12 mouse cellular contexts compared by ENCODE assay signal in the genomic region with DNA sequence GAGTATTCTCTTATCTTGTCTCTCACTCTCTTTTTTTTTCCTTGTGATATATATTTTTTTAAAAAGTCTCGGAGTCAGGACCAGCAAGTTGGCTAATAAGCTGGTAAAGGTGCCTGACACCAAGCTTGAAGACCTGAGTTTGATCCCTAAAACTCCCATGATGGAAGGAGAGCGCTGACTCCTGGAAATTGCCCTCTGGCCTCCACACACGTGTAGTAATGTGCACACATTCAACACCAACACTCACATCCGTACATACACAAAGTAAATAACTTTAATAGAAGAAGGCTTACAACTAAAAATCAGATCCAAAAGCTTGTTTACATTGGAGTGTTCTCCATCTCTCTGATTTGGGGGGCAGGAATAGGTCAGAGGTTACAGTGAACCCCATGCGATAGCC. TPM values are rescaled to one million over a fixed set of nuclear protein-coding genes. Genes with fewer than 3 reads are reported as not detected.
"Had no signal": no experiment of that assay in that cellular context is flagged by ENCODE, and none has a peak within 500 bp of the region (broad histone marks: within the 10 kb centered on the region; RNA-seq: fewer than 3 reads in every experiment).

No protein-coding gene starts in this region.

- H3K36me3 ChIP-seq: limb, embryonic 13.5 days; liver, embryonic 13.5 days; neural tube, embryonic 12.5 days had no signal

- H3K4me2 ChIP-seq: limb, embryonic 13.5 days; liver, embryonic 13.5 days; neural tube, embryonic 12.5 days had no signal

- H3K4me3 ChIP-seq: limb, embryonic 13.5 days; liver, embryonic 13.5 days; neural tube, embryonic 12.5 days had no signal

- H3K27me3 ChIP-seq: limb, embryonic 13.5 days; liver, embryonic 13.5 days; neural tube, embryonic 12.5 days had no signal

- H3K27ac ChIP-seq: limb, embryonic 13.5 days; neural tube, embryonic 12.5 days had no signal

- H3K9me3 ChIP-seq: limb, embryonic 13.5 days; liver, embryonic 13.5 days; neural tube, embryonic 12.5 days had no signal

- DNase-seq: kidney, adult 18-20 months; layer of hippocampus, adult 9-11 months; layer of hippocampus, postnatal 36 days; liver, embryonic 13.5 days; thymus, adult 2 months; thymus, postnatal 25 days had no signal

- H3K9ac ChIP-seq: limb, embryonic 13.5 days; liver, embryonic 13.5 days; neural tube, embryonic 12.5 days had no signal

RNA-seq across cellular contexts. Expression of a gene that starts 13.9 kb away (rescaled TPM):
- total RNA-seq: megakaryocyte-erythroid progenitor cell, adult 5-6 weeks; neutrophil, adult 5-6 weeks had no signal
- polyA plus RNA-seq: lung, embryonic 16.5 days; neural tube, embryonic 12.5 days had no signal

RNA-seq across cellular contexts. Expression of a gene that starts 29.9 kb away (rescaled TPM):
- polyA plus RNA-seq: kidney, embryonic 14.5 days had no signal
